Mouse (Mus musculus): ENCODE measurements at regions not wholly inside any gene's neighbourhood (a gene's known extent, or its start where the extent isn't known, plus 50 kb on each side); places are given as distances from the start of the nearest gene placed in this dataset.

GRCm38 (mm10) chr19:35143781-35144180, 221.6 kb downstream of the Kif20b start:
- TF ChIP-seq CTCF (IDR thresholded peaks at IDR 0.05; ENCODE audit: extremely low read depth, insufficient read length, insufficient replicate concordance, low read depth, low read length) (no peak), POLR2A (IDR thresholded peaks at IDR 0.05; ENCODE audit: low read depth, low read length) (no peak)
